Mouse (Mus musculus): ENCODE results near the gene Olfr1308. TPM values are rescaled to one million over a fixed set of nuclear protein-coding genes. Genes with fewer than 3 reads are reported as not detected.

Gene Olfr1308
- total RNA-seq (2014; rRNA removed; ENCODE audit: low replicate concordance) (not detected in 2 replicates), polyA plus RNA-seq (2015; fragmentation: Nextera tagmentation; extraction: Ambion mirVana) (not detected in 2 replicates)

DNA sequence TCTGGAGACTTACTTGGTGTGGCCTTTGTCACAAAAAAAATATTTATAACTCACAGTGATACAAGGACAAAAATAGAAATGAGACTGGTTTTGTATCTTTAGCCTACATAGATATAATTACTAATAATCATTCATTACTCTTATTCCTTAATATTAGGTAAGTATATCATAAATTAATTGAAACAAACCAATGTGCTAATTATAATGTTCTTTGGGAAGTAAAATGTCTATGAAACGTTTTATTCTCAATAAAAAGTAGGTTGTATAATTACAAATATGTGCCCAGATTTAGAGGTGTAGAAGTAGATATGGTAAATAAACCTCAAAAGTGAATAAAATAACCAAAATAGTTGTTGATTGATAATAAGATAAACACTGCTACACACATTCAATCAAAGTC, at the start of gene Olfr1308:
Gene Olfr1308, minus strand, starts transcription at position 101 of the 400 bp plus-strand sequence.
- Histone ChIP-seq H3K9ac (replicated peaks; ENCODE audit: low read depth, low read length) (no peak within 1 kb of the TSS), H3K27ac (ENCODE audit: low read depth) (no peak within 1 kb of the TSS), H3K4me2 (ENCODE audit: low read depth, low read length) (no peak within 1 kb of the TSS), H3K4me3 (ENCODE audit: low read depth, low read length) (no peak within 1 kb of the TSS), H3K27me3 (ENCODE audit: control insufficient read depth, insufficient read depth, low read length) (no peaks in the 10 kb centered on the region), H3K36me3 (replicated peaks; ENCODE audit: control insufficient read depth, insufficient read depth, low read length) (no peaks in the 10 kb centered on the region), H3K4me1 (ENCODE audit: control insufficient read depth, insufficient read depth) (no peaks in the 10 kb centered on the region), H3K9me3 (replicated peaks; ENCODE audit: control insufficient read depth, low read length) (no peaks in the 10 kb centered on the region; the same call in 1 of the 2 replicates)
- DNase-seq (ENCODE audit: low spot score) (no peak), ATAC-seq (ENCODE audit: insufficient read depth, low read depth) (no peak)
- TF ChIP-seq EP300 (IDR thresholded peaks at IDR 0.05; ENCODE audit: low read depth) = no peak
- 38% methylated on average over 1 of the region's 1 CpGs for WGBS

DNA sequence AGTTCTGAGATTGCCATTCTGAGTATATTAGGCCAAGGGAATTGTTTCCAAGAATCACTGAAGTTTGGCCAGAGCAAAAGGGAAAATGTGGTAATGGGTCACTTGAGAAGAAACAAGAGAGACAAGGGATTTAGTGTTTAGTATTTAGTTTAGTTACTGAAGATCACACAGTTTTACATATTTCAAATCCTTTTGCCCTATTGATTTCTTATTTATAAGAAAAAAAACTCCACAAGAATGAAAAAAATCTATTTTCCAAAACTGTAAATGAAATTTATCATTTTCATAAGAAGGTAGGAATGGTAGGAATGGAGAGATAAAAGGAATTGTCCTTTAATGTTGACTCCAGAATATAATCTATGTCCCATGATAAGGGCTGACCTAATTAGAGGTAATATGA, 47.9 kb upstream of the Olfr1308 start, which contains the start of gene Olfr1310:
Gene Olfr1310, minus strand, starts transcription at position 101 of the 400 bp plus-strand sequence.
- Histone ChIP-seq H3K27me3 (ENCODE audit: control insufficient read depth, insufficient read depth, low read length) (no peaks in the 10 kb centered on the region), H3K36me3 (replicated peaks; ENCODE audit: control insufficient read depth, insufficient read depth, low read length) (no peaks in the 10 kb centered on the region), H3K9me3 (replicated peaks; ENCODE audit: control insufficient read depth, low read length) (no peaks in the 10 kb centered on the region), H3K27ac (ENCODE audit: low read depth) (no peak within 1 kb of the TSS), H3K4me3 (ENCODE audit: low read depth, low read length) (no peak within 1 kb of the TSS), H3K9ac (replicated peaks; ENCODE audit: low read depth, low read length) (no peak within 1 kb of the TSS), H3K4me1 (ENCODE audit: control insufficient read depth, insufficient read depth) (no peaks in the 10 kb centered on the region), H3K4me2 (ENCODE audit: low read depth, low read length) (no peak within 1 kb of the TSS)
- TF ChIP-seq EP300 (IDR thresholded peaks at IDR 0.05; ENCODE audit: low read depth) (no peak), CTCF (IDR thresholded peaks at IDR 0.05; ENCODE audit: low read depth) (no peak)
- no peak for ATAC-seq (ENCODE audit: insufficient read depth, low read depth)
- no peak for DNase-seq (ENCODE audit: low spot score)

GRCm38 (mm10) chr2:111990181-111990580, 25.4 kb upstream of the Olfr1308 start, which contains the start of gene Olfr1309:
Olfr1309 (minus strand) TSS chr2:111990281.
- TF ChIP-seq EP300 (IDR thresholded peaks at IDR 0.05; ENCODE audit: low read depth) (no peak), CTCF (IDR thresholded peaks at IDR 0.05; ENCODE audit: low read depth) (no peak)
- Histone ChIP-seq H3K27me3 (ENCODE audit: control insufficient read depth, insufficient read depth, low read length) (no peaks in the 10 kb centered on the region), H3K4me2 (ENCODE audit: low read depth, low read length) (no peak within 1 kb of the TSS), H3K9ac (replicated peaks; ENCODE audit: low read depth, low read length) (no peak within 1 kb of the TSS), H3K27ac (ENCODE audit: low read depth) (no peak within 1 kb of the TSS), H3K9me3 (replicated peaks; ENCODE audit: control insufficient read depth, low read length) (no peaks in the 10 kb centered on the region), H3K4me1 (ENCODE audit: control insufficient read depth, insufficient read depth) (no peaks in the 10 kb centered on the region), H3K4me3 (ENCODE audit: low read depth, low read length) (no peak within 1 kb of the TSS), H3K36me3 (replicated peaks; ENCODE audit: control insufficient read depth, insufficient read depth, low read length) (no peaks in the 10 kb centered on the region)
- 36% methylated on average over 1 of the region's 1 CpGs for WGBS
- no peak for ATAC-seq (ENCODE audit: insufficient read depth, low read depth)
- DNase-seq (ENCODE audit: low spot score) = no peak

GRCm38 (mm10) chr2:111949340-111949739, 15.4 kb downstream of the Olfr1308 start, which contains the start of gene Olfr1307:
Olfr1307 (minus strand) TSS chr2:111949440.
- H3K36me3 ChIP-seq (replicated peaks; ENCODE audit: control insufficient read depth, insufficient read depth, low read length) = no peaks in the 10 kb centered on the region
- no peak within 1 kb of the TSS for H3K4me2 ChIP-seq (ENCODE audit: low read depth, low read length)
- H3K27ac ChIP-seq (ENCODE audit: low read depth) = no peak within 1 kb of the TSS
- no peak within 1 kb of the TSS for H3K4me3 ChIP-seq (ENCODE audit: low read depth, low read length)
- no peaks in the 10 kb centered on the region for H3K9me3 ChIP-seq (replicated peaks; ENCODE audit: control insufficient read depth, low read length)
- 43% methylated on average over 1 of the region's 1 CpGs for WGBS
- DNase-seq (ENCODE audit: low spot score) (no peak), ATAC-seq (ENCODE audit: insufficient read depth, low read depth) (no peak)
- TF ChIP-seq CTCF (IDR thresholded peaks at IDR 0.05; ENCODE audit: low read depth) = no peak
- TF ChIP-seq EP300 (IDR thresholded peaks at IDR 0.05; ENCODE audit: low read depth) = no peak
- H3K27me3 ChIP-seq (ENCODE audit: control insufficient read depth, insufficient read depth, low read length) = no peaks in the 10 kb centered on the region
- H3K4me1 ChIP-seq (ENCODE audit: control insufficient read depth, insufficient read depth) = no peaks in the 10 kb centered on the region
- H3K9ac ChIP-seq (replicated peaks; ENCODE audit: low read depth, low read length) = no peak within 1 kb of the TSS

GRCm38 (mm10) chr2:111916171-111916570, 48.6 kb downstream of the Olfr1308 start, which contains the start of gene Olfr1306:
Olfr1306 (minus strand) TSS chr2:111916271.
- Histone ChIP-seq H3K36me3 (replicated peaks; ENCODE audit: control insufficient read depth, insufficient read depth, low read length) (no peaks in the 10 kb centered on the region), H3K4me2 (ENCODE audit: low read depth, low read length) (no peak within 1 kb of the TSS), H3K27ac (ENCODE audit: low read depth) (no peak within 1 kb of the TSS), H3K4me1 (ENCODE audit: control insufficient read depth, insufficient read depth) (no peaks in the 10 kb centered on the region), H3K4me3 (ENCODE audit: low read depth, low read length) (no peak within 1 kb of the TSS), H3K27me3 (ENCODE audit: control insufficient read depth, insufficient read depth, low read length) (no peaks in the 10 kb centered on the region), H3K9me3 (replicated peaks; ENCODE audit: control insufficient read depth, low read length) (0 out of 2 replicates have a peak, but pooled peaks cover 3% of the 10 kb centered on the region), H3K9ac (replicated peaks; ENCODE audit: low read depth, low read length) (no peak within 1 kb of the TSS)
- no peak for TF ChIP-seq EP300 (IDR thresholded peaks at IDR 0.05; ENCODE audit: low read depth)
- no peak for TF ChIP-seq CTCF (IDR thresholded peaks at IDR 0.05; ENCODE audit: low read depth)
- no peak for DNase-seq (ENCODE audit: low spot score)
- 72% methylated on average over 1 of the region's 1 CpGs for WGBS
- no peak for ATAC-seq (ENCODE audit: insufficient read depth, low read depth)

Other genes starting within 250 kb of the Olfr1308 start
- gene Olfr1301, start 213.9 kb downstream of the Olfr1308 start, total RNA-seq (2014; rRNA removed; ENCODE audit: low replicate concordance) = not detected in 2 replicates
- gene Olfr1301, start 213.9 kb downstream of the Olfr1308 start, polyA plus RNA-seq (2015; fragmentation: Nextera tagmentation; extraction: Ambion mirVana) = not detected in 2 replicates
- gene Olfr1302, start 187.5 kb downstream of the Olfr1308 start, total RNA-seq (2014; rRNA removed; ENCODE audit: low replicate concordance) = not detected in 2 replicates
- not detected in 2 replicates for gene Olfr1302, start 187.5 kb downstream of the Olfr1308 start, polyA plus RNA-seq (2015; fragmentation: Nextera tagmentation; extraction: Ambion mirVana)
- not detected in 2 replicates for gene Olfr1303, start 144.6 kb downstream of the Olfr1308 start, total RNA-seq (2014; rRNA removed; ENCODE audit: low replicate concordance)
- not detected in 2 replicates for gene Olfr1303, start 144.6 kb downstream of the Olfr1308 start, polyA plus RNA-seq (2015; fragmentation: Nextera tagmentation; extraction: Ambion mirVana)
- not detected in 2 replicates for gene Olfr1305, start 87.8 kb downstream of the Olfr1308 start, total RNA-seq (2014; rRNA removed; ENCODE audit: low replicate concordance)
- not detected in 2 replicates for gene Olfr1305, start 87.8 kb downstream of the Olfr1308 start, polyA plus RNA-seq (2015; fragmentation: Nextera tagmentation; extraction: Ambion mirVana)
- gene Olfr1306, start 48.7 kb downstream of the Olfr1308 start, total RNA-seq (2014; rRNA removed; ENCODE audit: low replicate concordance) = not detected in 2 replicates
- not detected in 2 replicates for gene Olfr1306, start 48.7 kb downstream of the Olfr1308 start, polyA plus RNA-seq (2015; fragmentation: Nextera tagmentation; extraction: Ambion mirVana)
- not detected in 2 replicates for gene Olfr1307, start 15.5 kb downstream of the Olfr1308 start, total RNA-seq (2014; rRNA removed; ENCODE audit: low replicate concordance)
- not detected in 2 replicates for gene Olfr1307, start 15.5 kb downstream of the Olfr1308 start, polyA plus RNA-seq (2015; fragmentation: Nextera tagmentation; extraction: Ambion mirVana)
- gene Olfr1309, start 25.3 kb upstream of the Olfr1308 start, total RNA-seq (2014; rRNA removed; ENCODE audit: low replicate concordance) = not detected in 2 replicates
- gene Olfr1309, start 25.3 kb upstream of the Olfr1308 start, polyA plus RNA-seq (2015; fragmentation: Nextera tagmentation; extraction: Ambion mirVana) = not detected in 2 replicates
- gene Olfr1310, start 47.8 kb upstream of the Olfr1308 start, total RNA-seq (2014; rRNA removed; ENCODE audit: low replicate concordance) = not detected in 2 replicates
- gene Olfr1310, start 47.8 kb upstream of the Olfr1308 start, polyA plus RNA-seq (2015; fragmentation: Nextera tagmentation; extraction: Ambion mirVana) = not detected in 2 replicates
- gene Olfr1311, start 59.5 kb upstream of the Olfr1308 start, total RNA-seq (2014; rRNA removed; ENCODE audit: low replicate concordance) = not detected in 2 replicates
- not detected in 2 replicates for gene Olfr1311, start 59.5 kb upstream of the Olfr1308 start, polyA plus RNA-seq (2015; fragmentation: Nextera tagmentation; extraction: Ambion mirVana)
- not detected in 2 replicates for gene Olfr1312, start 85.3 kb upstream of the Olfr1308 start, total RNA-seq (2014; rRNA removed; ENCODE audit: low replicate concordance)
- not detected in 2 replicates for gene Olfr1312, start 85.3 kb upstream of the Olfr1308 start, polyA plus RNA-seq (2015; fragmentation: Nextera tagmentation; extraction: Ambion mirVana)
- not detected in 2 replicates for gene Olfr1313, start 112.9 kb upstream of the Olfr1308 start, total RNA-seq (2014; rRNA removed; ENCODE audit: low replicate concordance)
- gene Olfr1313, start 112.9 kb upstream of the Olfr1308 start, polyA plus RNA-seq (2015; fragmentation: Nextera tagmentation; extraction: Ambion mirVana) = not detected in 2 replicates
- gene Olfr1314, start 131.8 kb upstream of the Olfr1308 start, total RNA-seq (2014; rRNA removed; ENCODE audit: low replicate concordance) = not detected in 2 replicates
- not detected in 2 replicates for gene Olfr1314, start 131.8 kb upstream of the Olfr1308 start, polyA plus RNA-seq (2015; fragmentation: Nextera tagmentation; extraction: Ambion mirVana)
- not detected in 2 replicates for gene Olfr1315-ps1, start 150.5 kb upstream of the Olfr1308 start, total RNA-seq (2014; rRNA removed; ENCODE audit: low replicate concordance)
- not detected in 2 replicates for gene Olfr1315-ps1, start 150.5 kb upstream of the Olfr1308 start, polyA plus RNA-seq (2015; fragmentation: Nextera tagmentation; extraction: Ambion mirVana)
- gene Olfr1316, start 170.0 kb upstream of the Olfr1308 start, total RNA-seq (2014; rRNA removed; ENCODE audit: low replicate concordance) = not detected in 2 replicates
- gene Olfr1316, start 170.0 kb upstream of the Olfr1308 start, polyA plus RNA-seq (2015; fragmentation: Nextera tagmentation; extraction: Ambion mirVana) = not detected in 2 replicates
- not detected in 2 replicates for gene Olfr1317, start 175.4 kb upstream of the Olfr1308 start, total RNA-seq (2014; rRNA removed; ENCODE audit: low replicate concordance)
- not detected in 2 replicates for gene Olfr1317, start 175.4 kb upstream of the Olfr1308 start, polyA plus RNA-seq (2015; fragmentation: Nextera tagmentation; extraction: Ambion mirVana)
- gene Olfr1318, start 189.3 kb upstream of the Olfr1308 start, total RNA-seq (2014; rRNA removed; ENCODE audit: low replicate concordance) = not detected in 2 replicates
- gene Olfr1318, start 189.3 kb upstream of the Olfr1308 start, polyA plus RNA-seq (2015; fragmentation: Nextera tagmentation; extraction: Ambion mirVana) = not detected in 2 replicates